Mouse (Mus musculus): ENCODE data around the gene Adam6b. TPM values are rescaled to one million over a fixed set of nuclear protein-coding genes. Genes with fewer than 3 reads are reported as not detected.
A peak's percentile ranks its signal among the peaks of the same experiment; 100 is the strongest.
"Not testable (repeated sequence)": the region's sequence is repeated elsewhere in the genome, so short reads cannot be mapped to it uniquely, and the experiment has no call there.

Adam6b gene
- total and polyA plus RNA-seq, 2 experiments from 2014 or later, result not detected

DNA sequence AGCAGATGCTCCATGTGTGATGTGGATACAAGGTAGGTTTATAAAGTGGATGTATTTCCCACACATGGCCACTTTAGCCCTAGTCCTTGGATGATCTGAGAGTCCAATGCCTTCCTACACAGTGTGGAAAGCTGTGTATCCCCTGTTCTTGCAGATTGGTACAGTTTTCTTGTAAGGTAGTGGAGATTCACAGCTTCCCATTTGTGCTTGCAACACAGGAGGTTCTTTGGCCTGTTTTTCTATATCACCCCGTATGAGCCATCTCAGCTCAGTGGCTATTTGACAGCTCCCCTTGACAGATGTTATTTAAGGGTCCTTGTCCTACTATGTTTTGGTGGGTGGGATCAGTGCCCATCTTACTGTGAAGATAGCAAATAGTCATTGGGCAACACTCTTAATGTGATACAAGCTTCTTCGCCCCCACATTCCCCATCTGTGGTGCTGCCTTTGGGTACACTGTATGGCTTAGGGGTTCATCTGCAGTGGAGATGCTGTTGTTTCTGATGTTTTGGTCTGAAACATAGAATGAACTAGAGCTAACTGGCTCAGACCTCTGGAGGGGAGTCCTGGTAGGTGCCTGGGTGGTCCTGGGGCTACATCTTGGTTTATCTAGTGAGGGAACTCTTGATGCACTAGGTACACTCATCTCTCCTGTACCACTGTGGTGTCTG is 5.7 kb upstream of the Adam6b start:
- Histone ChIP-seq H3K4me2 (ENCODE audit: low read depth, low read length) (no peak overlapping the region), H3K9ac (replicated peaks; ENCODE audit: low read depth, low read length) (no peak overlapping the region), H3K4me3 (ENCODE audit: low read depth, low read length) (no peak overlapping the region), H3K4me1 (ENCODE audit: control insufficient read depth, insufficient read depth) (no peaks in the 10 kb centered on the region), H3K27ac (ENCODE audit: low read depth) (no peak overlapping the region), H3K36me3 (replicated peaks; ENCODE audit: control insufficient read depth, insufficient read depth, low read length) (no peaks in the 10 kb centered on the region), H3K27me3 (ENCODE audit: control insufficient read depth, insufficient read depth, low read length) (no peaks in the 10 kb centered on the region), H3K9me3 (replicated peaks; ENCODE audit: control insufficient read depth, low read length) (no peaks in the 10 kb centered on the region)
- ATAC-seq (ENCODE audit: insufficient read depth, low read depth), result no peak
- DNase-seq (ENCODE audit: low spot score), result no peak
- TF ChIP-seq EP300 (IDR thresholded peaks at IDR 0.05; ENCODE audit: low read depth) (no peak), CTCF (IDR thresholded peaks at IDR 0.05; ENCODE audit: low read depth) (no peak)
- WGBS, result 73% methylated on average over 2 of the region's 2 CpGs

DNA sequence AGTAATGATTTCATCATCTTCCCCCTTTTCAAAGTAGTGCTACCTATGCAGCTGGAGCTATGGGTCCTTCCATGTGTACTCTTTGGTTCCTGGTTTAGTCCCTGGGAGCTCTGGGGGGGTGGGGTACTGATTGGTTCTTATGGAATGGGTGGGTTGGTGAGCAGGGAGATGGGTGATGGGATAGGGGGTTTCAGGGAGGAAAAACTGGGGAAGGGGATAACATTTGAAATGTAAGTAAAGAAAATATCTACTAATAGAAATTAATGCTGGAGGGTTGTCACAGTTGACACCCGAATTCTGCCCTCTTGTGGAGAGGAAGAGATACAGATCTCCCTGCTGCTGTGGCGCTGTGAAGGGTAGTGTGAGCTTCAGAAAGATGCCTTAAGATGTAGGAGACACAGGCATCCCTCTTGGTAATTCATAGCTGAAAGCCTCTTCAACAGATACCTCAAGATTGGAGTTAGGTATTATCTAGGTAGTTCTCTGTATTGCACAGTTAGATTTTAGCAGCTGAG is 4.3 kb upstream of the Adam6b start:
- H3K36me3 ChIP-seq (replicated peaks; ENCODE audit: control insufficient read depth, insufficient read depth, low read length), result no peaks in the 10 kb centered on the region
- no peak for ATAC-seq (ENCODE audit: insufficient read depth, low read depth)
- H3K4me3 ChIP-seq (ENCODE audit: low read depth, low read length), result no peak overlapping the region
- no peak overlapping the region for H3K9ac ChIP-seq (replicated peaks; ENCODE audit: low read depth, low read length)
- H3K4me1 ChIP-seq (ENCODE audit: control insufficient read depth, insufficient read depth), result no peaks in the 10 kb centered on the region
- no peak overlapping the region for H3K27ac ChIP-seq (ENCODE audit: low read depth)
- no peaks in the 10 kb centered on the region for H3K27me3 ChIP-seq (ENCODE audit: control insufficient read depth, insufficient read depth, low read length)
- 12% methylated on average over 2 of the region's 2 CpGs for WGBS
- no peak overlapping the region for H3K4me2 ChIP-seq (ENCODE audit: low read depth, low read length)
- DNase-seq (ENCODE audit: low spot score), result no peak
- no peak for TF ChIP-seq EP300 (IDR thresholded peaks at IDR 0.05; ENCODE audit: low read depth)
- TF ChIP-seq CTCF (IDR thresholded peaks at IDR 0.05; ENCODE audit: low read depth), result no peak
- H3K9me3 ChIP-seq (replicated peaks; ENCODE audit: control insufficient read depth, low read length), result no peaks in the 10 kb centered on the region

DNA sequence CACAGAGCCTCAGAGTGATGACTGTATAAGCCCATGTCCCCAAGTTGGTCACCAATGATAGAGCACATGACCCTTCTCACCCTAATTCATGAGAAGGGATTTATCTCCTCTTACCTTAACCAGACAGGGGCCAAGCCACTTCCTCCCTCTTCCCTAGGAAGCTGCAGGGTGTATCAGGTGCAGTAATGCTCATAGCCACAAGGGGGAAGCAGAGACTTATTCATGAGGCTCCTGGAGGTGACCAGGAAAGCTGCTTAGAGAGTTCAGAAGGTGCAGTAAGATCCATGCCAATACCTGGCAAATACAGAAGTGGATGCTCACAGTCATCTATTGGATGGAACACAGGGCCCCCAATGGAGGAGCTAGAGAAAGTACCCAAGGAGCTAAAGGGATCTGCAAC is 1.6 kb upstream of the Adam6b start:
- not testable (repeated sequence) for H3K4me2 ChIP-seq (ENCODE audit: low read depth, low read length); H3K27ac ChIP-seq (ENCODE audit: low read depth); H3K4me3 ChIP-seq (ENCODE audit: low read depth, low read length); H3K36me3 ChIP-seq (replicated peaks; ENCODE audit: control insufficient read depth, insufficient read depth, low read length); H3K9ac ChIP-seq (replicated peaks; ENCODE audit: low read depth, low read length); H3K4me1 ChIP-seq (ENCODE audit: control insufficient read depth, insufficient read depth); H3K9me3 ChIP-seq (replicated peaks; ENCODE audit: control insufficient read depth, low read length); ATAC-seq (ENCODE audit: insufficient read depth, low read depth); H3K27me3 ChIP-seq (ENCODE audit: control insufficient read depth, insufficient read depth, low read length)
- peak; percentile 79 for TF ChIP-seq CTCF (IDR thresholded peaks at IDR 0.05; ENCODE audit: low read depth)
- peak; percentile 40 for DNase-seq (ENCODE audit: low spot score)

DNA sequence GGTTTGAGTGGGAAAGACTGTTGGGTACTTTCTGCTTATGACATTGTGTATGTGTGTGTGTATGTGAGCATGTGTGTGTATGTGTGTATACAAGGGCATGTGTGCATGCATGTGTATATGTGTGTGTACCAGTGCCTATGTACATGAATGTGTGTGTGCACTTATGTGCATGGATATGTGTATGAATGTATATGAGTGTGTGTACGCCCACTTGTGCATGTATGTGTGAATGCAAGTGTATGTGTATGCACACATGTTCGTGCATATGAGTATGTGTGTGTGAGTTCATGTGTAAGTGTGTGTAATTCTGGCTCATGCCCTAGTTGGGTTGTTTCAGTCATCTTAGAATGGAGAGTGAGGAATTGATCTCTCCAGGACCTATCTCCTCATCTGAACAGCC is 36.6 kb downstream of the Adam6b start:
- no peaks in the 10 kb centered on the region for H3K27me3 ChIP-seq (ENCODE audit: control insufficient read depth, insufficient read depth, low read length)
- no peak overlapping the region for H3K27ac ChIP-seq (ENCODE audit: low read depth)
- H3K9ac ChIP-seq (replicated peaks; ENCODE audit: low read depth, low read length), result no peak overlapping the region
- WGBS, result 65% methylated on average over 2 of the region's 2 CpGs
- no peaks in the 10 kb centered on the region for H3K4me1 ChIP-seq (ENCODE audit: control insufficient read depth, insufficient read depth)
- ATAC-seq (ENCODE audit: insufficient read depth, low read depth), result no peak
- no peak overlapping the region for H3K4me2 ChIP-seq (ENCODE audit: low read depth, low read length)
- no peak overlapping the region for H3K4me3 ChIP-seq (ENCODE audit: low read depth, low read length)
- 0 out of 2 replicates have a peak, but pooled peaks cover 3% of the 10 kb centered on the region for H3K9me3 ChIP-seq (replicated peaks; ENCODE audit: control insufficient read depth, low read length)
- no peak for DNase-seq (ENCODE audit: low spot score)
- no peaks in the 10 kb centered on the region for H3K36me3 ChIP-seq (replicated peaks; ENCODE audit: control insufficient read depth, insufficient read depth, low read length)
- TF ChIP-seq CTCF (IDR thresholded peaks at IDR 0.05; ENCODE audit: low read depth), result no peak
- TF ChIP-seq EP300 (IDR thresholded peaks at IDR 0.05; ENCODE audit: low read depth), result no peak

Other genes starting within 250 kb of the Adam6b start
- gene Adam6a, start 54.4 kb downstream of the Adam6b start, total RNA-seq (2014; rRNA removed; ENCODE audit: low replicate concordance), result not detected in 2 replicates
- gene Adam6a, start 54.4 kb downstream of the Adam6b start, polyA plus RNA-seq (2015; fragmentation: Nextera tagmentation; extraction: Ambion mirVana), result not detected in 2 replicates